Mouse (Mus musculus) testis, postnatal 10 days (tissue): ENCODE measurements around the gene Dmtf1.
A peak's percentile ranks its signal among the peaks of the same experiment; 100 is the strongest.
"Not testable (repeated sequence)": the region's sequence is repeated elsewhere in the genome, so short reads cannot be mapped to it uniquely, and the experiment has no call there.

ENCODE experiments used
- DNase-seq: peaks from one replicate; pipeline ENCODE4 v3.0.0; 2021; ENCODE audit warnings: low spot score

Gene Dmtf1

GRCm38 (mm10) chr5:9161456-9162041 lies at the start of gene Dmtf1:
TSS of gene Dmtf1 (minus strand) at chr5:9161776.
- DNase-seq: peak; percentile 92

DNA sequence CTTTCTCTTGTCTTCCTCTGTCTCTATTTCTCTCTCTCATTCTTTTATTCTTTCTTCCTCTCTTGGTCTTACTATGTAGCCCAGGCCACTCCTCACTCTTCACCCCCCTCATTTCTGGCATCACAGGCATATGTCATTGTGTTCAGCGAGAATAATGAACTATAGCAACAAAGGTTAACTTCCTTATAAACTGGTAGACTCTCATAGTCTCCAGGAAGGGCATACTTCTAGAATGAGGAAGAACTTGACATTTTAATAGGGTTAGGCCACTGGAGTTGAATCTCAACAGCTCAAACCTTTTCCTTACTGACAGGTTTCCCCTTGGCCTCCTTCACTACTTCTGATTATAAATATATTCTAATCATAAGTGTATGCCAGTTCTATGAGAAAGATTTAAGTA lies 24.9 kb upstream of the Dmtf1 start:
- no peak for DNase-seq

DNA sequence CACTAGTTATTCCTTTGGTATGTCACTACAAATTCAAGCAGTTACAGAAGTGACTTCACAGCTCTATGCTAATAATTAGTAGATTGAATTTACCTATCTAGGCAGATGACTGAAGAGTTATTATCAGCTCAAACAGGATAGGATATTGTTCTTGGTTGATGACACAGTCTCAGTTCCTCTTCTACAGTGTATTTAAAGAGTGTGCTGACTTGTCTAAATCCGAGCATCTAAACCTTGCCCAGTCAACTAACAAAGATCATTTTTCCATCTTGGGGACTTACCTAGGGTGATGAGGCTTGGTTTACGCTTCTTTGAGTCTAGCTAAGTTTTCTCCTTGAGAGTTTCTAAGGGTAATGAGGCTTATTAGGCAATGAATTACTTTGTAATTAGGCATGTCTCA lies 11.7 kb upstream of the Dmtf1 start:
- DNase-seq: no peak

- not testable (repeated sequence) for DNase-seq
These were observed 7.9 kb upstream of the Dmtf1 start for GRCm38 (mm10) chr5:9169328-9170005.

- DNase-seq: no peak
These were observed 4.8 kb upstream of the Dmtf1 start for GRCm38 (mm10) chr5:9166366-9166765.

DNA sequence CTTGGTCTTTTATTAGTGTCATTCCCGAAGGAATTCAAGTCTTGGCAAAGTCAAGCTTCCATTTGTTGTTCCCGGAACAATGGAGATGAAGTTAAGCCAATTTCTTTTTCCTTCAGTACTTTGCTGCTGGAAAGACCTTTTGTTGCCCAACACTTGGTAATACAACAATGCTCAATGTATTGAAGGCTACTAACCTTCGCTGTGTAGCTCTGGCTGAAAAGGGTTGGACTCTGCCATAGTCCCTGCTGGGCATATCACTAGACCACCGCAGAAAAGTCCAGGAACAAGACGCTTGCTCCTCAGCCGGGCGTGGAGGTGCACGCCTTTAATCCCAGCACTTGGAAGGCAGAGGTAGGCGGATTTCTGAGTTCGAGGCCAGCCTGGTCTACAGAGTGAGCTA lies 3.6 kb upstream of the Dmtf1 start:
- not testable (repeated sequence) for DNase-seq

DNA sequence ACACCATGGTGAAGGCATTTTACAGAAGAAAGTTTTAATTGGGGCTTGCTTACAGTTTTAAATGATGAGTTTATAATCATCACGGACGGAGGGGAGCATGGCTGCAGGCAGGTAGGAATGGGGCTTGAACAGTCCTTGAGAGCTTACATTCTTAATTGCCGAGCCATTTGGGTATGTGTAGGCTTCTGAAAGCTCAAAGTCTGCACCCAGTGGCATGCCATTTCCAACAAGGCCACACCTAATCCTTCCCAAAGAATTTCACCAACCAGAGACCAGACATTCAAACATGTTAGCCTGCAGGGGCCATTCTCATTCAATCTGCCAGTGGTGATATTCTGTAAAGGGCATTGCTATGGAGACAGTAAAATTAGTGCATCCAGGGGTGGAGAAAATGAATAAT lies 1.8 kb upstream of the Dmtf1 start:
- no peak for DNase-seq

- DNase-seq: peak; percentile 45
These were observed 512 bp upstream of the Dmtf1 start for GRCm38 (mm10) chr5:9162088-9162487.

DNA sequence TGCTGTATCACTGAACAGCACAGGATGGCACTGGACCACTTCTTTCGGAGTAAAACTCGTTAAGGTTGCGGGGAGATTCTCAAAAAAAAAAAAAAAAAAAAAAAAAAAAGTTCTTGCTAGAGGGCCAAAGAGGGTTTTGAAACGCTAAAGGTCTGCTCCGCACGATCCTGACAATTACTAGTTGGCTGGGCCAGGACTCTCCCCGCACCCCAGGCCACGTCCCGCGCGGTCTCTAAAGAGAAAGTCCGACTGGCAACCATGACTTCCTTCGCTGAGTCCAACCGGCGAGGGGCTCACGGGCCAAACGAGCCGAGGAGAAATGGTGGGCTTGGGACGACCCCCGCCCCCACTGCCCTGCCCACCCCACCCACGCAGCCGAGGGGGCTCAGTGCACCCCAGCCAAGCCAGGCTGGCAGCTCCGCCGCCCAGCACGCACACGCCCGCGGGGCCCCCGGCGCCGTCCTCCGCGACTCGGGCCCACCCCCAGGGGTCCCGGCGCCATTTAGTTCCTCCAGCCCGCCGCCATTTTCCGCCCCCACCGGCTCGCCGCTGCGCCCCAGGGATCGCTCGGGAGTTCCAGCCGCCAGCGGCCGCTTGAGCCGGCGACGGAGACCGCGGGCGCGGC lies 633 bp downstream of the Dmtf1 start:
- DNase-seq: peak; percentile 71

DNA sequence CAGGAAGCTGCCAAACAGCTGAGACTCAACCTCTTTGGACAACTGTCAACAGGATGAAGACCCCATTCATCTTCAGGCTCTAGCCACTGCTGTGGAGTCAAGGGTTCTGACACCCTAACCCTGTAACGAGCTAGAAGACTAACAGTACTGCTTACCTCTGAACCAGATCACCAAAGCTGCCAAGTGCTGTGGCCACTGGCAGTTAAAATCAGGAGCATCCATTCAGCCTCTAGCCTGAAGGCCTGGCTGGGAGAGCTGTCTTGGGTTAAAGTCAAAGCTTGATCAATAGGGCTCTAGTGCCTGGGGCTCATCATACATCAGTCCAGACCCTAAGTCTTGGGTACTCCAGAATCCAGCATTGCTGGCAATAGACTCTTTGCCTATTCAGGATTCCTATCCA lies 4.2 kb downstream of the Dmtf1 start:
- no peak for DNase-seq

DNA sequence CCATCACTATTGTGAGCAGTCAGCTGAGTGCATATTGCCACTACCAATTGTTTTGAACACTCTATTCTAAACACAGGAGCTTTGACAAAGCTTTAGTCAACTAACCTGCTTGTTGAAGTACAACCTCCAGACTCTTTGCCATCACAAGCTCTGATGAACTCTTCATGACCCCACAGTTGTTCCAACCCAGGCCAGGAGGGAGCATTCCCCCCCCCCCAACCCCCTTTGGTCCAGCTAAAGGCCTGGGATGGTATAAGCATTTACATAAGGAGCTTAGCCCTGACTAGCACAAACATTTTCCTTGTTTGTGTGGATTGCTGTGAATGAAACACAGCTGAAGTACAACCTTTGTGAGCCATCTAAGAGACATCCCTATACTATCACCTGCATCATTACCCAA lies 4.8 kb downstream of the Dmtf1 start:
- DNase-seq: no peak

DNA sequence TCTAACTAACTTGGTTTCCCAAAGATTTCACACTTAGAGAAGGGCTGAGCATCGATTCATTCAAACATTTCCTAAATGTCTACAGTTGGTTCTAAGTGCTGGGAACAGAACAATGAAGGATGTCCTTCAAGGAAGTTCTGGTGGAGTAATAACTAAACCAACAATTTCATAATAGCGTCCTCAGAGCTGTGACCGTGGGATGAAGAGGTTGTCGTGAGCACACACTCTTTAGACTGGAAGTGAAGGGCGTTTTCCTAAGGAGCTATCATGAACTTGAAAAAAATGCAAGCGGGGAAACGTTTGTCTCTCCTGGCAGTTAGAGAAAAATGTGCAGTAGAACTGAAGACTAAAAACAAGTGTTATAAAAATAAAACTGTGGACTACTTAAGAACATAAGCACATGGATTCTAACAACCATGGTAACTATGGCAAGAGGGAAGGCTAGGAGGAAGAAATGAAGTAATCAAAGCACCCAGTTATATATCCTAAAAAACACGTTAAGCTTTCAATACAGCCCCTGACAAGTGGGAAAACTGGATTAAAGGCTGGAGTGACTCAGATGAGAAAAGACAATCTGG lies 12.2 kb downstream of the Dmtf1 start:
- DNase-seq: no peak

GRCm38 (mm10) chr5:9142376-9142775 lies 19.2 kb downstream of the Dmtf1 start:
- no peak for DNase-seq

- DNase-seq: no peak
These were observed 20.9 kb downstream of the Dmtf1 start for GRCm38 (mm10) chr5:9140724-9141123.

- DNase-seq: no peak
These were observed 26.0 kb downstream of the Dmtf1 start for GRCm38 (mm10) chr5:9135588-9135987.

- no peak for DNase-seq
These were observed 29.8 kb downstream of the Dmtf1 start for GRCm38 (mm10) chr5:9131786-9132185.

DNA sequence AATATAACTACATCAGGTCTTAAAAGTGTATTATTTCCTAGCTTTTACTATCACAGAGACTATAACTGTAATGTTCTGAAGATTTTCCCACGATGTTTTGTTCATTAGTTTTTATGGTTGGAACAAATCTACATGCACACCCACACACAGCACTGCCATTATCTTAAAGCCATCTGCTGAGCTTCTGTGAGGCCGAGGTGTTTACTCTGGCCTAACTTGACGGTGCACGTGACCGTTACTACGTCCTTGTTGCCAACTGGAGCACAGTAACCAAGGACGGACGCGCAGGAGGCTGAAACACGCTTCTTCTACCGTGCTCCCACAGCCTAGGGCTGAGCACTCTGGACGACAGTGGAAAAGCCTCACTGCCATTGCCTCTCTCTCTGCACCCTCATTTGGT lies 33.0 kb downstream of the Dmtf1 start:
- no peak for DNase-seq

DNA sequence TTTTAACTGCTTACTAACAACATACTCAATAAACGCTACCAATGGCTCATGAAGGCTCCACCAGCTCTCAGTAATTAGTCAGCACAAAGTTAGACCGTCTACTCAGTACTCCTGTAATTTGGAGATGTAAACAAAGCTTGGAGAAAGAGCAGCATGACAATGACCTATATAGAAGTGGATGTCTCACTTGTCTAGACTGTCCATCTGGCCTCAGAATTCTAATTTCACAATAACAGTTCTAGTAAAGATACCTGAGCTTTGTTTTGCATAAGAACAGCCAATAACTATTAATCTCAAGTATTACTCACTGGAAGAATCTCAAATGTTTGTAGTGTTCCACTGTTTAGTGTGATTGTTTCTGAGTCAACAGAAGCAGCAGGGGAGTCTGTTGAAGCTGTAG lies 37.4 kb downstream of the Dmtf1 start:
- no peak for DNase-seq

DNA sequence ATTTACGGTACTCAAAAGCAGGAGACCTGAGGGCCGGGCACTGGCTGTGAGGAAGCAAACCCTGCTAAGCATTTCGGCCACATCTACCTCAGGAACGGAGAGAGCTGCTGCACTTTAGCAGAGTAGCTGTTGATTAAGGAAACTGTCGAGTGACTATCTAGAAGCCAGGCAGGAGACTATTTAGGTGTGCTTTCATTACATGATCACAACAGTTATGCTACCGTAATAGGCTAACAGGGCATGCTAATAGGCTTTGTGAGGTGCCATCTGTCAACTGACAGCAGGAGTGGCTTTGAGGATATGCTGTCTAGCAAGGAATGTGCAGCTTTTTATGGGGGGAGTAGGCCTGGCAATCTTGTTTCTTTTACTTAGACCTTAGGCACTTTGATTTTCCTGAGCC lies 47.4 kb downstream of the Dmtf1 start:
- DNase-seq: no peak

- peak; percentile 56 for DNase-seq
These were observed 49.8 kb downstream of the Dmtf1 start for GRCm38 (mm10) chr5:9111759-9112158.

DNA sequence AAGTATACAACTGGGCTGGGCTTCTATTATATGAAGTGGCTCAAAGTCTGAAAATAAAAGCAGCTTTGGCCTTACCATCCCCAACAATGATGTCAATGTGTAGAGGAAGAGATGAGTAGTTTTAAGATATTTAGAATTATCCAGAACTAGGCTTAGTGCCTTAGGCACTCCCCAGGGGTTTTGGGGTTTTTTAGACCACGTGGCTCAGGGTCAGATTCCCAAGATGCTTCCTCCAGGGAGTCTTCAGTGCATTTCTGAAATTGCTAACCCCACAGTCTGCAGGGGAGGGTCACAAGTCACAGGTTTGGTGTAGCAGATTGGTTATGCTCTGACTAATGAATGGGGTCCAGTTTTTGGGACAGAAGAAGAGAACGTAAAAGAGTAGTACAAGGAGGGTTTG lies 50.3 kb downstream of the Dmtf1 start:
- no peak for DNase-seq

DNA sequence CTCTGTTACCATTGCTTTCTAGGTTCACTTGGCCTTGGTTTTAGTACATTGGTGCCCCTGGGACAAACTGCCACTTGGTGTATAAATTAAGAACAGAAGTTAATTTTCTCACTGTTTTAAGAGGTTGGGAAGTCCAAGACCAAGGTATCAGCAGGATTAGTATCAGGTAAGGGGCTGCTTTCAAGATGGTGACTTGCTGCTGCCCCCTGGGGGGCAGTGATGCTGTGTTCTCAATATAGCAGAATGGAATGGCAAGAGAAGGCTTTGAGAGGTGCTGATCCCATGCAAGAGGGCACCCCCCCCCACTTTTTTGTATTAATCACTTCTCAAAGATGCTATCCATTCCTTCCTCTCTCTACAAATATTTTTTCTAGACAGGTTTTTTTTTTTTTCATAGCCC lies 52.0 kb downstream of the Dmtf1 start:
- no peak for DNase-seq

DNA sequence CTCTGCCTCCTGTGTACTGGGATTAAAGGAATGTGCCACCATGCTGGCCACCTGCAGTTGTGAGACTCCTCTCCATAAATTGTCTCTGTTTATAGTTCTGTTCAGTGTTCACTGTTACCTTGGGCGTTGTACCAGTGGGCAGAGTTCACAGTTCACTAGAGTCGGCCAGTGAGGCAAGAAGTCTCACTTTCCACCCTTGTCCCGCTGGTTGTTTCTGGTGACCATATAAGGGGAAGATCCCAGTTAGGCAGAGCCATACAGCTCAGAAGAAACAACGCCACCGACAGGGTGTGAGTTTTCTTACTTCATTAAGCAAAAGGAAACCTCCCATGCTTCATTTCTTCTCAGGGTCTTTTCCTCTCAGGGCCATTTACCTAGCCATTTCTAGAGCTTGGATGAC lies 53.1 kb downstream of the Dmtf1 start:
- no peak for DNase-seq
